Mouse (Mus musculus): ENCODE results near the gene Hoxd9. TPM values are rescaled to one million over a fixed set of nuclear protein-coding genes. Genes with fewer than 3 reads are reported as not detected.

The Hoxd9 gene
- total RNA-seq, 2 experiments from 2014 or later, result 9.8 to 12.3 TPM

DNA sequence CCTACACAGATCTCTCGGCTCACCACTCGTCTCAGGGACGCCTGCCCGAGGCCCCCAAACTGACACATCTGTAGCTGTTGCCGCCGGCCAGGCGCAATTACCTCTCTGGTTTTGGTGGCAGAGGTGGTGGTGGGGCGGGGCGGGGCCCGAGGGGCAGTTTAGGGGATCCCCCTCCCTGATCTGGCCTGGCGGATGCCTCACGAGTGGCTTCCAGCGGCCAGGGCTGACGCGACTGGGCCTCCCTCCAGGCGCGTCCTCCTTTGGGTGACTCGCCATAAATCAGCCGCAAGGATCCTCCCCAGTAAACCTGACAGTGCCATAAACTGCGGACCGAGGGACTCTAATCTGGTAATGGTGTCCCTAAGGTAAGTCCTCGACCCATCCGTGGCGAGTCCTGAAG lies 49.5 kb downstream of the Hoxd9 start:
- no peak for DNase-seq (ENCODE audit: low spot score in 2 of 2)

DNA sequence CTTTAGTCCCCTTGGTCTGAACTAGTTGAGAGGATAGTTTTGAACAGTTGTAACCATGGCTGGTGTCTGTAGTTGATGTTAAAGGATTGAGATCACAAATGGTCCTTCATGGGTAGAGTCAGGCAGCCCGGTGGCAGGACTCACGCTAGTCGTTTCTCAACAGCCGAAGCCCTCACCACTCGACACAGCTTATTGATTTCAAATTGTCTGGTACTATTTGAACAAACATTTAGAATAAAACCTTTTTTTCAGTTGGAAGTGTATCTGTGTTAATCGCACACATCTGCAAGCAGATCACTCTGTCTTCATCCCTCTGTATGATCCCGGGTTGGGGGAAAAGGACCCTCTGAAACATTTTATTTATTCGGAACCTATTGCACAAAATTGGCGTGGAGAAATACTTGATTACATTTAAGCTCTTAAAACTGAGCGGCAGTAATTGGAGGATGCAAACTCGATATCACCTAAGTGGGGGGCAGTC lies 50.2 kb downstream of the Hoxd9 start:
- no peak for DNase-seq (ENCODE audit: low spot score in 2 of 2)

DNA sequence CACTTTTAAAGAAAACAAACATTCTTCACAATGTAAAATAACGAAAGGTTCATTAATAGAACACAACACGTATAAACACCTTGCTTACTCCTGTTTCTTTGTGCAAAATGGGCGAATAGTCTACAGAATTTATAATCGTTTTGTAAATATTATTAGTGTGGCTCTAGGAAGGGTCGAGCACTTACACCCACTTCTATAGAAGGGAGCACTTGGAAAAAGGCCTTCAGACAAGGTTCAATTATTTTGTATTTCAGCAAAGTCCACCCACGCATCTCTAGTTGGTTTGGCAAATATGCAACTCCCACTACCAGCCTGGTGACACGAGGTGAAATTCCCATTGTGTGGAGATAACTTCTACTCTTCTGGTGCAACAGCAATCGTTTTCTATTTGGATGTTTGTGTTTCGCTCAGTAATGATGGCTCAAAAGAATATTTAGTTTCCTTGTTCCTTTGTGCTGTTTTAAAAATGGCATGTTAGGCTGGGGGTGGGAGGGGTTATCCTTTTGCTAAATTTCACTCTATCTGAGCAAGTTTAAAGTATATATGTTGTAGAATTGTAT lies 51.0 kb downstream of the Hoxd9 start:
- DNase-seq (ENCODE audit: low spot score in 2 of 2), result no peak

DNA sequence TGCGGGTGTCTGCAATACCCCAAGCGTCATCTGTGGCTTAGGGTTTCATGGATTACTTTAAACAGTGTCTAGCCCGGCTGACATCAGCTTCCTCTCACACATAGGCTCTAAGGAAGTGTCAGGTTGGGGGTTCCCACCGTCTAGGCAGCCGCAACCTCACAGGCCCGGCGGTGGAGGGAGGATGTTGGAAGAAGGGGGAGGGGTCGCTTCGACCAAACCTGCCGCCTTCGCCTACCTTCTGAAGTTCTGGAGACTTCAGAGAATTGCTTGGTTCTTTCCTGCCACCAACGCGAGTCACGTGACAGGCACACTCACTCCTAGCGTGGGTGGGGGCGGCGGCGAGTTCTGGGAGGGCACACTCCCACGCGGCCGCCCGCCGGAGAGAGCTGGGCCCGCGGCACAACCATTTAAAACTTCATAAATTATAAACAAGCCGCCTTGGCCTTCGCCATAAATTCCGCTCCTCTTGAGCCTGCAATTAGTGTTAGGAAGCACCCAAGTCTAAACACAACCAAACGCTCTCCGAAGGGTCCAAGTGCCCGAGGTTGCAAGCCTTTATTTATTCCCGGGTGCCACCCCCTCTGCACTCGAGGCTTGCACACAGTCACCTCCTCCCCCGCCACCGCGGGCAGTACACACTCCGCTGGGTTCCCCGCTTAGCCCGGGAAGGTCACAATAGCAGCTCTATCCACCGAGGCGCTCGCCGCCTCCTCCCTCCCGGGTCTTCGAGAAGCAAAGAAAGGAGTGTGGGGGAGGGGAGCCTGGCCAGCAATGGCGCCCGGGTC lies 52.0 kb downstream of the Hoxd9 start:
- DNase-seq (ENCODE audit: low spot score in 2 of 2), result peak in 1 of 2 experiments; percentile 50

Small RNA genes within 50 kb of the gene (microRNA-seq; reads per million reads assigned to microRNA genes)
- not detected for gene Gm44463
- 7,736 reads per million, percentile 93 among the genes with 10 or more reads in this experiment for gene Mir10b

Other genes with a start within 250 kb of the Hoxd9 start
- gene Lnpk, start 118.3 kb upstream of the Hoxd9 start, total RNA-seq (2021), result 10 to 100 TPM; 50.7 to 58.1 TPM
- under 1 TPM in 1 of 2 experiments, not detected in 1; 0.05 TPM for gene Evx2, start 38.2 kb upstream of the Hoxd9 start, total RNA-seq (2021)
- gene Hoxd13, start 29.4 kb upstream of the Hoxd9 start, total RNA-seq (2021), result not detected
- gene Hoxd12, start 22.7 kb upstream of the Hoxd9 start, total RNA-seq (2021), result not detected
- 1 to 10 TPM; 1.1 to 1.5 TPM for gene Hoxd11, start 18.2 kb upstream of the Hoxd9 start, total RNA-seq (2021)
- gene Hoxd10, start 5.8 kb upstream of the Hoxd9 start, total RNA-seq (2021), result 1 to 10 TPM; 3.0 to 4.9 TPM
- 10 to 100 TPM; 35.9 to 41.6 TPM for gene Hoxd8, start 6.9 kb downstream of the Hoxd9 start, total RNA-seq (2021)
- gene Hoxd3, start 14.2 kb downstream of the Hoxd9 start, total RNA-seq (2021), result under 1 TPM in 1 of 2 experiments, not detected in 1; 0.12 TPM
- 1 to 10 TPM; 4.1 to 6.1 TPM for gene Hoxd4, start 14.2 kb downstream of the Hoxd9 start, total RNA-seq (2021)
- under 1 TPM; 0.47 to 0.74 TPM for gene Gm28230, start 29.0 kb downstream of the Hoxd9 start, total RNA-seq (2021)
- gene Hoxd1, start 65.3 kb downstream of the Hoxd9 start, total RNA-seq (2021), result under 1 TPM in 1 of 2 experiments, not detected in 1; 0.20 TPM
- 10 to 100 TPM; 55.1 to 63.0 TPM for gene Mtx2, start 128.1 kb downstream of the Hoxd9 start, total RNA-seq (2021)

Data from gastrocnemius, postnatal 4 days (tissue).